Mouse (Mus musculus) CH12.LX (cell line): ENCODE measurements around the gene Aptx.

Source experiments
- CHD1 ChIP-seq: IDR thresholded peaks from 2 replicates; pipeline ENCODE4 v1.6.1; 2012; ENCODE audit warnings: low read depth, low read length, improper control_type of control experiment, inconsistent platforms
- CTCF ChIP-seq, 2 experiments: IDR thresholded peaks in 1 of 2; conservative IDR thresholded peaks in 1 of 2; 2 replicates each; pipeline ENCODE4 v1.5.1; 2011 to 2012; ENCODE audit warnings: low read depth in 2 of 2, low read length in 2 of 2, improper control_type of control experiment in 1 of 2, inconsistent platforms in 1 of 2, mild to moderate bottlenecking in 1 of 2, moderate library complexity in 1 of 2
- EP300 ChIP-seq: IDR thresholded peaks from 2 replicates; pipeline ENCODE4 v1.6.1; 2011; ENCODE audit warnings: low read length, improper control_type of control experiment
- MAFK ChIP-seq: IDR thresholded peaks from 2 replicates; pipeline ENCODE4 v1.6.1; 2011; ENCODE audit warnings: low read length, improper control_type of control experiment; ENCODE audit not compliant: insufficient replicate concordance
- MAX ChIP-seq: IDR thresholded peaks from 2 replicates; pipeline ENCODE4 v1.6.1; 2011; ENCODE audit warnings: low read length, improper control_type of control experiment
- POLR2A ChIP-seq: IDR thresholded peaks from 2 replicates; pipeline ENCODE4 v1.6.1; 2011; ENCODE audit warnings: low read depth, mild to moderate bottlenecking, improper control_type of control experiment, low read length
- TBP ChIP-seq: conservative IDR thresholded peaks from 2 replicates; pipeline ENCODE4 v1.6.1; 2011; ENCODE audit warnings: low read depth, low read length, improper control_type of control experiment
- USF1 ChIP-seq: IDR thresholded peaks from 2 replicates; pipeline ENCODE4 v1.6.1; 2014; ENCODE audit warnings: low read depth, mild to moderate bottlenecking, inconsistent platforms, low read length, improper control_type of control experiment
- USF2 ChIP-seq: conservative IDR thresholded peaks from 2 replicates; pipeline ENCODE4 v1.6.1; 2011; ENCODE audit warnings: low read depth, low read length, improper control_type of control experiment
- ZNF384 ChIP-seq: IDR thresholded peaks from 2 replicates; pipeline ENCODE4 v1.6.1; 2012; ENCODE audit warnings: low read depth, low read length, improper control_type of control experiment, inconsistent platforms

DNA sequence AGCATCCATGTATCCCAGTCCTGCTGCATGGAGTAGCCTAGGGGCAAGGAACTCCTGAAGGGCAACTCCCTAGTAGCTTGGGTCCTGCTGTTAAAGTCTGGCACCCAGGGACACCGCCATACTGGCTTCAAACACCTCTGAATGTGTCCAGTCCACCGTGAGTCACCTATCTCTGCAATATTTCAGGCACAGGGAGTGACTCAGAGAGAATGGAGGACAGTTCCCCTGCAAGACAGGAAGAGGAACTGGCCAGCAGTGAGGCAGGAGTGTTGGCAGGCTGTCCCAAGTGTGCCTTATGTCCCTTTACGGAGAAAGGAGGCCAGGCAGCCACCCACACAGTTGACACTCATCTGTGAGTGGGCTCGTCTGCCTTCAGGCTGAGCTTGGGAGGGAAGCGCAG, 53.9 kb downstream of the Aptx start:
- no peak for TF ChIP-seq TBP
- TF ChIP-seq EP300: no peak
- no peak for TF ChIP-seq MAX
- no peak for TF ChIP-seq ZNF384
- no peak for TF ChIP-seq CHD1
- no peak for TF ChIP-seq MAFK
- TF ChIP-seq POLR2A: no peak
- no peak for TF ChIP-seq CTCF (conservative IDR thresholded peaks at IDR 0.05 in 1 of 2, IDR thresholded peaks at IDR 0.05 in 1 of 2; ENCODE audit: low read depth in 2 of 2, low read length in 2 of 2)
- no peak for TF ChIP-seq USF1
- TF ChIP-seq USF2: no peak
